Mouse (Mus musculus) mature B cell (primary cell): Measurements from ENCODE around the gene Slc44a2.
"Not testable (repeated sequence)": the region's sequence is repeated elsewhere in the genome, so short reads cannot be mapped to it uniquely, and the experiment has no call there.

Experiments used
- in situ Hi-C: fragments of 300-500 bp; cut with MboI; formaldehyde crosslinking; loops from 2 replicates; pipeline ENCODE4 v1.14.3; 2019

Slc44a2 gene

DNA sequence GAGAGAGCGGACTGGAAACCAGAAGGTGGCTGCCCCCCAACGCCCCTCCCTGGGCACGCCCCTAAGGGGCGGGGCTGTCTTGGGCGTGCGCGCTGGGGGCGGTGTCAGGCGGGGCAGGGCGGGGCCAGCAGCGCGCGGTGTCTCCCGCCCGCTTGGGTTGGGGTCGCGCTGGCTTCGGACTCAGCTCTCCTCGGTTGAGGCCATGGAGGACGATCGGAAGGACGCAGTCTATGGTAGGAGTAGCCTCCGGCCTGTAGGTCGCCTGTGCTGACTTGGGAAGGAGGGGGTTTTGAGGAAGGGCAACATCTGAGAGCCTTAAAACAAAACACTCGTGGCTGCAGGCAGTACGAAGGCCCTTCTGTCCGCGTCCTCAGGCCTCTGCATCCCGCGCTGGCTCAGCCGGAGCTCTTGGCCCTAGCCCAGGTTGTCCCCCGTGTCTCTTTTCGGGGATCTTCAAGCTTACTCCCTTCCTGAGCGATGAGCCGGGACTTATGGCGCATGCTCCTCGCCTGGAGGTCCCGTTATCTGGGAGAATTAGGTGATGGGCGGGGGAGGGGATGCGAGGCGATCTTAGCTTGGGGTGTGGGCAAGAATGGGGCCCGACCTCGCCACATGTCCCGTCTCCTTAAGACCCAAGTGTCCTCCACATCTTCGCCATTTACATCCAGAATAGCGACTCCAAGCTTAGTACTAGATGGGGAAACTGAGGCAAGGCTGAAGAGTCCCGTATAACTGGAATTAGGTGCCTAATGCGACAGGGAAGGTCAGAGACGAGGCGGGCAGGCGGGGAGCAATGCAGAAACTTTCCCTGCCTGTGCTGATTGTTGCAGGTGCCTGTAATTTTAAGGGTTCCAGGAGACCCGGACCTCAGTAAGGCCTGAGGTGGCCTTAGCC is at the start of gene Slc44a2:
TSS of gene Slc44a2 (plus strand) at position 80 of the 894 bp plus-strand sequence.
- in situ Hi-C loops = no loop called here

DNA sequence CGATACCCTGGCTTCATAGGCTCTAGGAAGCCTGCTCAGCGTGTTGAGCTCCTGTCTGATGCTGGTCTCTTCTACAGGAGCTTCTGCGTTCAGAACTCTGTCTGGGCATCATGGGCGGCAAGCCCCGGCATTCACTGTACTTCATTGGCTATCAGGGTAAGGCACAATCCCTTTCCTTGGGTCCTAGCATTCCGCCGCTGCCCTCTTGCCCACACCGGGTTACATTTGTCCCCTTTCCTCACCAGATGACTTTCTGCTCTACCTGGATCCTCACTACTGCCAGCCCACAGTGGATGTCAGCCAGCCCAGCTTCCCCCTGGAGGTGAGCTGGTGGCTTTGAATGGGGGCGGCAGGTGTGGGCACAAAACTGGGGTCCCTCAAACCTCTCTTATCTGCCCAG is 48.1 kb upstream of the Slc44a2 start:
- in situ Hi-C loops = no loop called here

DNA sequence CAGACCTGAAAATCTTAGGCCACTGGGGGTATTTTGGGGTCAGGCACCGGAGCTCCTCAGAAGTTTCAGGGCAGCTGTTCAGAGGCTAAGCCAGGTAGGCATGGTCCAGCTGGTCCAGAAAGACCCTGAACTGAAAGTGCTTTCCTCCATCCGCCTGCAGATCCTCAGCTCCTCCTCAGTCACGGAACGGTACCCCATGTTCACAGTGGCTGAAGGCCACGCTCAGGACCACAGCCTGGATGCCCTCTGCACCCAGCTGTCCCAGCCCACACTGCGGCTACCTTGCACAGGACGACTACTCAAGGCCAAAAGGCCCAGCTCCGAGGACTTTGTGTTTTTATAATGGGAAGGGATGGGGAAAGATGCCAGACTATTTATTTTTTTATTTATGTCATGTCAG is 47.4 kb upstream of the Slc44a2 start:
- in situ Hi-C loops = no loop called here

DNA sequence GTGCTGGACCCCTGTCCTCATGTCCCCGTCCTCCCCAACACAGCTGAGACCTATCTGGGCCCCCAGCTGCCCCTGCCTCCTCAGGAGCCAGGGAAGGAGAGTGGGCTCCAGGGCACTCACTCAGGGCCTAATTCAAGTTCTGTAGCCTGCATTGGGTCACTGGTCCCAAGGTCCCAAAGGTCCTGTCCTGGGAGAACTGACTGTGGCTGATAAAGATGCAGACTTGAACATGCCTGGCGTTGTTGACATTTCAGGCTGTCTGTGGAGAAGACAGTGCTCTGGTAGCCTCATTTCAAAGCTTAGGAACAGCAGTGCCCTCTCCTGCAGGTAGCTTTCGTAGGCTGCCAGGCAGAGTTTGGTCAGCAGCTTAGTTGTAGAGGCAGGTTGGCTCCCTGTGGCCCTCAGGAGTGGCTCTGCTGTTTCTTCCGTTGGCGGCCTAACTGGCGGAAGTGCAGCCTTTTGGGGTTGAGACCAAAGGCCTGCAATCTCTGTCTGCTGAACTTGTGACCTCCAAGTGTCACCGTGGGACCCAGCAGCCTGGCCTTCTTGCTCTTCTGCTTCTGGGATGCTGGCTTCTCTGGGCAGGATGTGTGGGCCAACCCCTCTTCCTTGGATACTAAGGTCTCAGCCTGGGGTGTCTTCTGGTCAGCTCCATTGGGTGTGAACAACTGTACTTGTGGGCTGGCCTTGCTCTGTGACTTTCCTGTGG is 46.8 kb upstream of the Slc44a2 start:
- in situ Hi-C loops = no loop called here

DNA sequence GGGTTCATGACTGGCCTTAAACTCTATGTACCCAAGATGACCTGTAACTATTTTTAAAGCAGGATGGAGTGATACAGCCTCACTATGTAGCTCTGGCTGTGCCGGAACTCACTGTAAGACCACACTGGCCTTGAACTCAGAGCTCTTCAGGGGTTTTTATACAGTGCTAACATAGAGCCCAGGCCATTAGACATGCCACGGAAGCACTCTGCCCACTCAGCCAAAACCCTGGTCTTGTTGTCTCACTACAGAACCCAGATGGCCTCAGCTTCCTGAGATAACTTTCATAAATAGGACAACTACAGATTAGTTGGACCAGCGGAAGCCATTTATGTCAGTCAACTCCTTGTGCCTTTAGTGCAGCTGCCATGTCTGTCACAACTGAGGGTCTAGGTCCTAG is 46.2 kb upstream of the Slc44a2 start:
- in situ Hi-C loops = no loop called here

DNA sequence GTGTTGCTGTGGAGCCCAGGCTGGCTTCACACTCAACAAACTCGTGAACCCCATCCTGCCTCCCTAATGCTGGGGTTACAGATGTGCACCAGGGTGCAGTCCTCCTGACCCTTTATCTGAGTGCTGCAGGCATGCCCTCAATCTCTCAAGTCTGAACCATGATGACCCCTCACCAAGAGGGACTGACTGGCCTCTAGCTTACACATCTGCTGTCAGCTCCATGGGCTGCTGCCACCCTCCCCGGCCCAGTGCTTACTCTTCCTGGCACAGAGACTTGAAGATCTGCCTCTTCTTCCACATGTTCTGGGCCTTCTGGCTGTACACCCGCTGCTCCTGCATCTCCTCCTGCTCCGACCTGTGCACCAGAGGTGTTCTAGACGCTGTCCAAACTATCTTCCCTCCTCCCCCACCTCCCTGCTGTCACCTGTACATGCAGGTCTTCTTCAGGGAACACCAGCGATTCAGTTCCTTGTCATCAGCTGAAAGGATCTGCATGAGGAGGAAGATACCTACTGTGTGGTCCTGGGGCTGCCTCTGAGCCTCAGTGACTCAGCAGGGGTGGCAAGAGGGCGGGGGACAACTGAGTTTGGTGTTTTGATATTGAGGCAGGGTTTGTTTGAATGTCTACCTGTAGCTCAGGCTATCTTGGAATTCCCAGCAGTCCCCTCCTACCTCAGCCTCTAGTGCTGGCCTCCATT is 45.3 kb upstream of the Slc44a2 start:
- in situ Hi-C loops = no loop called here

DNA sequence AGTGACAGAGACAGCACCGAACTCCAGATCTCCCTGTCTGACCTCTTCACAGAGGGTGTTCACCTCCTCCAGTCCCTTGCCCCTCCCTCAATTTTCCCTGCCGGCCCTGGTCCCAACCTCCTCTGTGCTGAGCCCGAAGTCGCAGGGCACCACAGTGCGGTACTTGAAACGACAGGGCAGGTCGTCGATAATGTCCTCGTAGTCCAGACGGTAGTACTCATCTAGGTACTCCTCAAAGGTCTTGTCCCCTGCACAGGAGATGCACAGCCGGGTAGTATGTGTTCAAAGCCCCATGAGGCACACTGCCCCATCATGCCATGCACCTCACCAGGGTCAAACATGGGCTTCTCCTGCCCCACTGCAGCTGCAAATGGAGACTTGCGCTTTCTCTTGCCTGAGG is 44.8 kb upstream of the Slc44a2 start:
- in situ Hi-C loops = no loop called here

DNA sequence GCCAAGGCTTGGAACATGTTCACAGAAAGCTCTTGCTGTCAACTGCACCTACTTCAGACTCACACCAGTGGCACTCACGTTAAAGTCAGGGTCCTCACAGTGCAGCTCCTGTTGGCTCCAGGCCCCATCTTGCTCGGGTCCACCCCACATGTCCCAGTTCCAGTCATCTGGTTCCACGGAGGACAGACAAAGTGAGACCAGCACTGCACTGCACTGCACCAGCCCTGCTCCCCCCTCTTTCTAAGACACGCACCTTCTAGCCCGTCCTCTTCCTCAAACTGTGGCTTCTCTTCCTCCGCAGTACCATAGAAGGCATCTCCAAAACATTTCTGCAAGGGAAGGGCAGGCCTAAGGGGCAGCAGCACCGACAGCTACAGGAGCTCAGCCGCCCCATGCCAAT is 44.2 kb upstream of the Slc44a2 start:
- in situ Hi-C loops = no loop called here

DNA sequence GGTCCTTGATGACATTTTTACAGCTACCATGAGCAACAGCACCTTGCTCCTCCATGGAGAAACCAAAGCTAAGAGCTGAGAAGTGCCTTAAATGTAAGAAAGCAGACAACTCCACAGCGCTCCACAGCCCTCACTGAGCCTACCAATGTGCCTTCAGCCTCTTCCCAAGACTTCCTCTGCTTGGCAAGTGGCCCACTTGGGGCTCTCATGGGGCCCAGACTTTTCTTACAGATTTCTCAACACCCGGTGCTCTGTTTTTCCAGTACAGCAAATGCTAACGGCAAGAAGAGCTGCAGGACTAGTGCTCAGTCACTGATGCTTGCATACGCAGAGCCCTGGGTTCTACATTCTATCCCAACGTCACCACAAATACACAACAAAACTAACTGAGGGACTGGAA is 42.7 kb upstream of the Slc44a2 start:
- in situ Hi-C loops = no loop called here

DNA sequence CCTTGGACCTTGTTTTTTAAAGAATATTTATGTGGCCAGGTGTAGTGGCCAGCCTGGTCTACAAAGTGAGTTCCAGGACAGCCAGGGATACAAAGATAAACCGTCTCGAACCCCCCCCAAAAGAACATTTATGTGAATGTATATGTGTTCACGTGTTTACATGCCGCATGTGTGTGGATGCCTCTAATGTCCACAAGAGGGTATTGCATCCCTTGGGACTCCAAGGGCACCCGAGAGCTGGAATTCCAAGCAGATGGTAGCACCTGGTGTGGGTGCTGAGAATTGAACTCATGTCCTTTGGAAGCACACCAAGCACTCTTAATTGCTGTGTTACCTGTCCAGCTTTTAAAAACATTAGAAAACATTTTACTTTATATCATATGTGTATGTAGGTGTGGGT is 36.9 kb upstream of the Slc44a2 start:
- in situ Hi-C loops = no loop called here

DNA sequence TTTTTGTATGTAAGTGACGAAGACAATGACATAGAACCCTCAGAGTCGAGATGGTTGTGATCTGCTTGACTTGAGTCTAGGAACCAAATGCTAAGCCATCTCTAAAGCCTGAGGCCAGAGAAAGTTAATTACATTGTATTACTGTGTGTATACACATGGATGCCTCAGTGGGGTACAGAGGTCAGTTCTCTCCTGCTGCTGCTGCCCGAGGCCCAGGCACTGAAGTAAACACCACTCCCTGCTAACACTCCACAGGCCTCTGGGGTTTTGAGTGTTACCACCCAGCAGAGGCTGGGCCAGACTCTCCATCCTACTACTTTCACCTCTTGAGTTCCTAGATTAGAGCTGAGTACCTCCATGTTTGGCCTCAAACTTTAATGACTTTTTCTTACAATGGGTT is 36.5 kb upstream of the Slc44a2 start:
- in situ Hi-C loops = no loop called here

DNA sequence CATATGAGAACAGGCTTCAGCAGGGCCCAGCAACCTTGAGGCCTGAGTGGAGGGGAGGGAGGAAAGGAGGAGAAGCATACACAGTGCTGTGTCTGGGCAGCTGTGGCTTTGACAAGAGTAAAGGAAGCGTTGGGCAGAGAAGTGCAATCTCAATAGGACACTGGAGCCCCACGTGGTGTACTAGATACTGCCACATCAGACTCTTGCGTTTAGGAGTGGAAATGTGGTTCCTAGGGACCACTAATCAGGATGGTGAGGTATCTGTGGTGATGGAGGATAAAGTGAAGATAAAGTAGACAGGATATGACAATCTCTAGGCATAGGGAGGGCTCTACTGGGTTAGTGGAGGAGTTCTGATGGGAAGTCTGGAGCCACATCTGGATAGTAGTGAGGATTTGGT is 33.7 kb upstream of the Slc44a2 start:
- in situ Hi-C loops = no loop called here

DNA sequence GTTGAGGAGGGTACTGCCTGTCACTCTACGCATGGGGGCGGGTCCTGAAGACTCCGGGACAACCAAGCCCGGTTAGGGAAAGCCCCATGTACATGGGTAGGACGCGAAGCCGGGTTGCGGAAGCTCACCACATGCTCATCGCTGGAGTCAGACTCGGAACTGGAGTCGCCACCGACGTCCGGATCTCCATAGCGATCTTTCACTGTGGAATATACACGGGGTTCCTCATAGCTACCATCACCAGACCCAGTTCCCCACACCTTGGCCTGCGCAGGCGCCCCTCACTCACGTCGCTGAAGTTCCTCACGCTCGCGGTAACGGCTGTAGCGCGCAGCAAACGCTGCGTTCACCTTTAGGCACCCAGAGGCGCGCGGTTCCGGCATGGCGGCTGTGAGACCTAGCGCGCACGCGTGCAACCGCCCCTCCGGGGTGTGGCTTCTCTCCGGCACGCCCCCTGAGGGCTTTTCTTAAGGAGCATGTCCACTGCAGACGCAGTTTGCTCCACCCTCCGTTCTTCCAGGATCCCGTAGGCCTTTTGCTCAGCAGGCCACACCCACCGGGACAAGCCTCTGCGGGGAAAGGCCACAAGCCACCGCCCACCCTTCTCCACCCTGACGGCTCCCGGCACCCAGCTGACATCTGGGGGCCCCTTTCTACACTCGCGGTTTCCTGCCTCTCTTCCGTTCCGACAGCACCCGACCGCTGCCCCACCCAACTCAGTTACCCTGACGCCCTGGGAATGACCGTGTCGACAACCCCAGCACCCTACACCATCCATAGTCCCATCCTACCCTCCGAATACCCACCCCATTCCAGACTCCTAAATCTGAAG is 32.7 kb upstream of the Slc44a2 start, which contains the start of gene Kri1:
TSS of gene Kri1 (minus strand) at position 399 of the 832 bp plus-strand sequence.
- in situ Hi-C loops = no loop called here

DNA sequence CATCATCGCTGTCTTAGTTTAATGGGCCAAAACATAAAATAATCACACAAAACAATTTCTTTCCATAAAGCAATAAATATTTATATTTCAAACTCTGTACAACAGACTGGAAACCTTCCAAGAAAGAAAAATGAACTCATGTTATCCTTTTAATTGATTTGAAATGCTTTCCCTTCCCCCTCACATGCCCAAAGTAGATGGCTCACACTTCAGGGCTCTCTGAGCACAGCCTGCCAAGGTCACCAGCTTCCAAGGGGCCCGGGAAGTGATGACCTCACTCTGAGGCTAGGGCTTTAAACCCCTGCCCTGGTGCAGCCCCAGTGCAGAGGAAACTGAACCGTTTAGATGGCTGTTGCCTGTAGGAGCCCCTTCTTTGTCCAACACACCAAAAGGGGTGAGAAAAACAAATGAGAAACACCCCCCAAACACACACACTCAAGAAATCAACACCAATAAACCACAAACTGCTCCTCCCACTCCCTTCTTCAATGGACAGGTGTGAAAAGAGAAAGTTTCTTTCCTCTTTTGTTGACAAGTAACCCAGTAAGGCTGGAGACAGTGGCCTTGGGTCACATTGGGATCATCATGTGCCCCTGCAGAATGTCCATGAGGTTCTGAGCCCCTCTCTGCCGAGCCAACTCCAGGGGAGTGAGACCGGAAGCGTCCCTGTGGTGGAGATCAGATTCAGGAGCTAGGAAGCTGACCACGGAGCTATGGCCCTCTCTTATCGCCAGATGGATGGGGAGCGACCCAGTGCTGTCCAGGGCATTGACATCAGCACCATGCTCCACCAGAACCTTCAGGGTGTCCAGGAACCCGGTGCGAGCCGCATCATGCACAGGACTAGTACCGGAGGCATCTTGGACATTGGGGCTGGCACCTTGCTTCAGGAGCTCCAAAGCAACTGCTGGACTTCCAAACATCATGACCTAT is 31.8 kb upstream of the Slc44a2 start:
- in situ Hi-C loops = no loop called here

DNA sequence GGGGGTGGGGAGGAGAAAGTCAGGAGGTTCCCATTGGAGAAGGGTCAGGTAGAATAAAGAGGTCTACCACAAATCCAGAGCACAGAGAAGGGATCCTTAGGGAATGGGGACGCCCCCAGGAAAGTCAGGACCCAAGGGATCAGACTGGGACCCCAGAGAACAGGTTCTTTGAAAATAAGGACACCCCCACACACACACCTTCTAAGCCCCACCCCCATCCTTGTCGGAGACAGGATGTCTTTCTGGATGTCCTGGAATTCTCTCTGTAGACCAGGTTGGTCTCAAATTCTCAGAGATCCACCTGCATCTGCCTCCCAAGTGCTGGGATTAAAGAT is 31.2 kb upstream of the Slc44a2 start:
- in situ Hi-C loops = no loop called here

DNA sequence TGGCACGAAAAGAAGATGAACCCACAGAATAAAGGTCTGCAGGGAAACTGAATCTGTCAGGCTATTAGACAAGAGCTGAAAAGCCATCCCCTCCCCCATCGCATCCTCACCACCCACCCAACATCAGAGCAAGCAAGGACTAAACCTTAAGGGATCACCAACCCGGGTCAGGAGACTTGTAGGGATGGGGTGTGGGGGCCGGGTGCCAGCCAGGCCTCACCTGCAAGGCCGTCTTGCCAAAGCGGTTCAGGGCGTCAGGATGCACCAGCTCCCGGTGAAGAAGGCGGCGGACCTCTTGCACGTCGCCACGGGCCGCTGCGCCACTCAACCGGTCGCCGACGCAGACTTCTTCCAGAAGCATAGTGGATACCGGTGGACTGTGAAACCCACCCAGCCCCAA is 29.9 kb upstream of the Slc44a2 start:
- in situ Hi-C loops = no loop called here

DNA sequence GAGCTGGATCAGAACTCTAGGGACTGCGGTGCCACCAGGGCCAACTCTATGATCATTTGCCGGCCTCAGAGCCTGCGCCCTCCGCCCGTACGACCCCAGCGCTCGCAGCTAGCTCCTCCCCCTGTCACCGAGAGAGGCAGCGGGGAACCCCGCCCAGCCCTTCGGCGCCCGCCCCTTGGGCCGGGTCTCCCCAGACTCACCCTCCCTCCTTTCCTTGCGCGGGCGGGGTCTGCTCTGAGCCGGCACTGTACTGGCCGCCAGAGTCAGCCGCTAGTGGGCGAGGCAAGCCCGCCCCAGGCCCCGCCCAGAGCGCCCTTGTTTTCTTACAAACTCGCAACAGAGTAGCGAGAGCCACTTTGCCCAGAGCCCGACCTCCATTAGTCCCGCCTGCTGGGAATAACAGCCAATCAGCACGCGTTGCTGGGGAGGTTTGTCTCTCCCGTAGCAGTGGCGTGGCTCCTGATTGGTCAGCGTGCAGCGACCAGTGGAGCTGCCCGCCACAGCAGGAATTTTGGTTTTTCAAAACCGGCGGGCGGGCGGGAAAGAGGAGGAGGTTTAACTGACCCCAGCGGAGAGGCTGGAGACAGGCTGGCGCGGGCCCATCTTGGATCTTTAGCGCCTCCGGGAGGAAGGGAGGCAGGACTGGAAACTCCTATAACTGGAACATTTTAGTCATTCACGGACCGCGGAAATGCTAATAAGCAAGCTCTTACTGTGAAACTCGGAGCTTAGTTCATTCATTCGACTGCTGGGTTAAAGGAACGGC is 29.3 kb upstream of the Slc44a2 start, which contains the start of gene Cdkn2d:
TSS of gene Cdkn2d (minus strand) at position 386 of the 766 bp plus-strand sequence.
- in situ Hi-C loops = no loop called here

DNA sequence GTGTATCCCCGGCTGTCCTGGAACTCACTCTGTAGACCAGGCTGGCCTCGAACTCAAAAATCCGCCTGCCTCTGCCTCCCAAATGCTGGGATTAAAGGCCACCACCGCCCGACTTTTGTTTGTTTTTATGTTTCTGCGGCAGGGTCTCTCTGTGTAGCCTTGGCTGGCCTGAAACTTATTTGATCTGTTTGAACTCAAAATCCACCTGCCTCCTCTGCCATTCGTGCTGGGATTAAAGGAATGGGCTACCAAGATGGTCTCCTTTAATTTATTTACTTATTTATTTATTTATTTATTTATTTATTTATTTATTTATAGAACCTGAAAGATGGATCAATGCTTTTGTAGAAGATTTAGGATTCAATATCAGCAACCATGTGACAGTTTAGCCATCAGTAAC is 28.6 kb upstream of the Slc44a2 start:
- in situ Hi-C loops = not testable (repeated sequence)

DNA sequence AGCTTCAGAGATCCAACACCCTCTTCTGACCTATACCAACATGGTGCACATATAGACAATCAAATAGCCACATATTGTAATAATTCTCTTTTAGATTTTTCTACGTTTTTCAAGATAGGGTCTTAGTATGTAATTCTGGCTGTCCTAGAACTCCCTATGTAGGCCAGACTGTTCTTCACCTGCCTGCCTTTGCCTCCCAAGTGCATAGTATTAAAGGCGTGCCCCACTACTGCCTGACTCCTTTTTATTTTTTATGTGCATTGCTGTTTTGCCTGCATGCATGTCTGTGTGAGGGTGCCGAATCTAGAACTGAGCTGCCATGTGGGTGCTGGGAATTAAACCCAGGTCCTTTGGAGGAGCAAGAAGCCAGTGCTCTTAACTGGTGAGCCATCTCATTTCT is 28.2 kb upstream of the Slc44a2 start:
- in situ Hi-C loops = no loop called here

DNA sequence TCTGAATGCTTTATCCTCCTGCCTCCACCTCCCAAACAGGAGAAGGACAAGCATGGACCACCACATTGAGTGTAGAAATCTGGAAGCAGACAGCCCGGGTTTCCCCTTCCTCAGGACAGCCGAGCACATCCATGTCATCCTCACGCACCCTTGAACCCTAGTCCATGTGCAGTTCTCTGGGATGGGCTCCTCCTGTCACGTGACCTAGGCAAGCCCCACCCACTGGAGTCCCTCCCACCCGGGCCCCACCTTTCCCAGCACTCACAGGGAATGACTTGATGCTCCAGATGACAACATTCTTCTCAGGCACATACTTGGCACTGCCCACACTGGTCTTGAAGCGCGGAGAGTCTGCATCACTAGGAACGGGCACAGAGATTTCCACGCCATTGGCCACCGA is 21.5 kb upstream of the Slc44a2 start:
- in situ Hi-C loops = no loop called here
